Mouse (Mus musculus): ENCODE measurements around the gene Mapk10.

- TF ChIP-seq CTCF (IDR thresholded peaks at IDR 0.05; ENCODE audit: extremely low read depth, insufficient read length, insufficient replicate concordance, low read depth, low read length) (no peak), POLR2A (IDR thresholded peaks at IDR 0.05; ENCODE audit: low read depth, low read length) (no peak)
Observed at GRCm38 (mm10) chr5:103028940-103029621, 182.1 kb downstream of the Mapk10 start.

Measured in small intestine, adult 2 months (tissue).